Mouse (Mus musculus) liver, embryonic 12.5 days (tissue): ENCODE results near the gene Snrnp70. TPM values are rescaled to one million over a fixed set of nuclear protein-coding genes. Genes with fewer than 3 reads are reported as not detected.

Source experiments
- ATAC-seq: fragments of 200-750 bp; cut with Nextera tagmentation; 2 replicates; pipeline ENCODE4 v1.8.0; 2017; ENCODE audit warnings: moderate number of reproducible peaks, mild to moderate bottlenecking, moderate library complexity
- H3K27ac ChIP-seq: fragments of 300-500 bp; sonication (generic); 2 replicates; pipeline ENCODE4 v1.5.1; 2016; ENCODE audit warnings: mild to moderate bottlenecking
- H3K27me3 ChIP-seq: fragments of 300-500 bp; sonication (generic); replicated peaks from 2 replicates; pipeline ENCODE4 v1.6.1; 2016; ENCODE audit warnings: mild to moderate bottlenecking, moderate library complexity
- H3K36me3 ChIP-seq: fragments of 300-500 bp; sonication (generic); 2 replicates; pipeline ENCODE4 v1.6.1; 2016; ENCODE audit warnings: mild to moderate bottlenecking, moderate library complexity
- H3K4me1 ChIP-seq: fragments of 300-500 bp; sonication (generic); 2 replicates; pipeline ENCODE4 v1.6.1; 2016
- H3K4me2 ChIP-seq: fragments of 300-500 bp; sonication (generic); 2 replicates; pipeline ENCODE4 v1.6.1; 2016; ENCODE audit warnings: mild to moderate bottlenecking, moderate library complexity
- H3K4me3 ChIP-seq: fragments of 300-500 bp; sonication (generic); 2 replicates; pipeline ENCODE4 v1.5.1; 2016; ENCODE audit warnings: mild to moderate bottlenecking, moderate library complexity
- H3K9ac ChIP-seq: fragments of 300-500 bp; sonication (generic); 2 replicates; pipeline ENCODE4 v1.6.1; 2016; ENCODE audit warnings: mild to moderate bottlenecking, moderate library complexity
- H3K9me3 ChIP-seq: fragments of 300-500 bp; sonication (generic); replicated peaks from 2 replicates; pipeline ENCODE4 v1.6.1; 2016; ENCODE audit warnings: mild to moderate bottlenecking, moderate library complexity
- WGBS: fragments of 180-500 bp; shearing (Covaris S2); methylation state at CpG from one replicate; pipeline ENCODE4 v1.1.7; 2016; ENCODE audit not compliant: insufficient replicate concordance; 5-methylcytosine and 5-hydroxymethylcytosine counted together
- polyA plus RNA-seq: library from polyadenylated mRNA; unstranded; fragments of >200 nt; fragmentation: Nextera tagmentation; extraction: Ambion mirVana; gene quantifications from 2 replicates; pipeline ENCODE4 v1.2.1, GENCODE M21; 2016

Gene Snrnp70
- polyA plus RNA-seq, result 170 and 179 TPM in 2 replicates

DNA sequence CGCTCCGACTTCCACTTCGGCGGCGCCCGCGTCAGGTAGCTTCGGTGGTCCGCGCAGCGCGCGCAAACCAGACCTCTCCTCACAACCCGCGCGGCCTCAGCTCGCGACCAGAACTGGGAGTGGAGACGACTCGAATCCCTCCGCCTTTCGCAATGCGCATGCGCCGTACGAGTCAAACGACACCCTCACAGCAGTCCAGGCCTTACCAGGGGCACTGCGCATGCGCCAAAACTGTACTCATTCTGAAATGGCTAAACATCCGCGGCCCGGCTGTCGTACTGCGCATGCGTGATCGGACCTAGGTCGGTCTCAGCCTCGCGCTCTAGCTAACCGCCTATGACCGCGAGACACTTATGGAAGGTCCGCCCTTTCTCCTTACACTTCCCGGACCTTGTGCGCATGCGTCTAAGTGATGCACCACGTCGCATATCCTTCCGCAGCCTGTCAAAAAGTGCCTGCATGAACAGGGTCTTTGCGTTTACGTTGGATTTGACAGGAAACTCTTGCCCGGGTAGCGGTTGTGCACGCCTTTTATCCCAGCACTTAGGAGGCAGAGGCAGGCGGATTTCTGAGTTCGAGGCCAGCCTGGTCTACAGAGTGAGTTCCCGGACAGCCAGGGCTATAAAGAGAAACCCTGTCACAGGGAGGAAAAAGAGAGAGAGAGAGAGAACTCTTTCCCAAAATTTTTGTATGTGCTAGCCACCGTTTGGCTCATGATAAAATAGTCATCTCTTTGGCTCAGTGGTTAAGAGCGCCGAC, at the start of gene Snrnp70:
TSS of gene Snrnp70 (minus strand) at position 165 of the 759 bp plus-strand sequence.
- H3K9me3 ChIP-seq, result no peaks in the 10 kb centered on the region
- H3K36me3 ChIP-seq, result peaks cover 37% of the 10 kb centered on the region
- WGBS, result under 1% methylated on average over 60 of the region's 60 CpGs
- peak within 1 kb of the TSS; percentile 93 for H3K9ac ChIP-seq
- H3K27me3 ChIP-seq, result no peaks in the 10 kb centered on the region
- H3K4me3 ChIP-seq, result peak within 1 kb of the TSS; percentile 90
- peak within 1 kb of the TSS; percentile 78 for H3K4me2 ChIP-seq
- peak within 1 kb of the TSS; percentile 98 for H3K27ac ChIP-seq
- ATAC-seq, result peak; percentile 94
- H3K4me1 ChIP-seq, result peaks cover 37% of the 10 kb centered on the region

DNA sequence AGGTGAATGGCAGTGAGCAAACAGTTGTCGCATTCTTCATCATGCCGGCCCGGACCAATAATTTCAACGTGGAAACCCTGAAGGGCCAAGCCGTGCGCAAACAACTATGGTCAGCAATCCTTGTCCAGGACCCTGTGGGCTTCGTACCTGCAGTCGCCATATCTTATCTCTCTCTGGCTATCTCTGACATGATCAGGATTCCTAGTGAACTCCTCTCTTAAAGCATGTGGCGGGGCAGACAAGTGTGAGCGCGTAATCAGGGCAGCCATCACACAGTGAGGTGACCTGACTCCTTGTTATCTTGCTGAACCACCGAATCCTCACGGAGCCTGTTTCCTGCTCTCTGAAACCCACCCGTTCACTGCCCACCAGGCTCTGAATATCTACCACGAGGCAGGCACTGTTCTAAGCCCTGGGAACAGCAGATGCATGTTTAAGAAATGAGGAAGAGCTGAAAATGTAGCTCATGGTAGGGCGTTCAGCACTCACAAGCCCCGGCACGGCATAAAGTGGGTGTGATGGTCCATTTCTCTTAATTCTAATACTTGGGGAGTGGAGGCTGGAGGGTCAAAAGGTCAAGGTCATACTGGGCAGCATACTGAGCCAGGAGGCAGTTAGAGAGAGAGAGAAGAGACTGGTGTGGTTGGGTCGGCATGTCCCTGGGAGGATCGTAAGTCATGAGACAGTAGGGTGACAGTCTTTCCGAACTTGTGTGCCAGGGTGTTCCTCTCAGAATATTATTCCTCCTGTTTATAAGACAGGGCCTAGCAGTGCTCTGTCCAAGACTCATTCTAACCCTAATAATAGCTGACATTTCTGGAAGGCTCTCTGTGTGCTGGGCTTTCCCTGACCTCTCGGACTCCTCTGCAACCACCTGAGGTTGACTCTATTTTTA, 48.2 kb upstream of the Snrnp70 start:
- Histone ChIP-seq H3K4me2 (no peak overlapping the region), H3K9ac (no peak overlapping the region), H3K27me3 (no peaks in the 10 kb centered on the region), H3K9me3 (no peaks in the 10 kb centered on the region), H3K4me1 (peaks cover 25% of the 10 kb centered on the region), H3K4me3 (no peak overlapping the region), H3K36me3 (peaks cover 26% of the 10 kb centered on the region), H3K27ac (no peak overlapping the region)
- no peak for ATAC-seq
- WGBS, result 46% methylated on average over 22 of the region's 22 CpGs

- Histone ChIP-seq H3K36me3 (peaks cover 18% of the 10 kb centered on the region), H3K27ac (no peak within 1 kb of the TSS), H3K4me1 (peaks cover 41% of the 10 kb centered on the region), H3K27me3 (no peaks in the 10 kb centered on the region), H3K9ac (no peak within 1 kb of the TSS), H3K9me3 (no peaks in the 10 kb centered on the region), H3K4me3 (no peak within 1 kb of the TSS), H3K4me2 (peak within 1 kb of the TSS; percentile 11; the same call in 1 of the 2 replicates)
- 39% methylated on average over 19 of the region's 19 CpGs for WGBS
- no peak for ATAC-seq
Observed at GRCm38 (mm10) chr7:45437521-45438276, 42.2 kb upstream of the Snrnp70 start, which contains the start of gene Ruvbl2. Gene Ruvbl2 (minus strand): TSS chr7:45438096.

- H3K4me3 ChIP-seq, result no peak overlapping the region
- H3K9me3 ChIP-seq, result no peaks in the 10 kb centered on the region
- peaks cover 23% of the 10 kb centered on the region for H3K36me3 ChIP-seq
- WGBS, result 27% methylated on average over 6 of the region's 6 CpGs
- no peaks in the 10 kb centered on the region for H3K27me3 ChIP-seq
- H3K27ac ChIP-seq, result no peak overlapping the region
- H3K9ac ChIP-seq, result no peak overlapping the region
- no peak overlapping the region for H3K4me2 ChIP-seq
- ATAC-seq, result no peak
- peaks cover 46% of the 10 kb centered on the region for H3K4me1 ChIP-seq
Observed at GRCm38 (mm10) chr7:45437046-45437445, 41.5 kb upstream of the Snrnp70 start.

GRCm38 (mm10) chr7:45436444-45436843, 40.9 kb upstream of the Snrnp70 start:
- Histone ChIP-seq H3K9ac (no peak overlapping the region), H3K4me3 (no peak overlapping the region), H3K4me2 (no peak overlapping the region), H3K9me3 (no peaks in the 10 kb centered on the region), H3K36me3 (peaks cover 26% of the 10 kb centered on the region), H3K27me3 (no peaks in the 10 kb centered on the region), H3K27ac (no peak overlapping the region), H3K4me1 (peaks cover 50% of the 10 kb centered on the region)
- 81% methylated on average over 5 of the region's 5 CpGs for WGBS
- ATAC-seq, result no peak

GRCm38 (mm10) chr7:45435038-45435437, 39.5 kb upstream of the Snrnp70 start:
- WGBS, result 8% methylated on average over 16 of the region's 16 CpGs

GRCm38 (mm10) chr7:45434203-45435015, 38.9 kb upstream of the Snrnp70 start, which contains the start of gene Gys1:
Gene Gys1 (plus strand): TSS chr7:45434844.
- peak; percentile 94 for ATAC-seq

More at GRCm38 (mm10) chr7:45435038-45435437, 39.5 kb upstream of the Snrnp70 start:
- no peaks in the 10 kb centered on the region for H3K9me3 ChIP-seq
- peaks cover 29% of the 10 kb centered on the region for H3K36me3 ChIP-seq
- no peaks in the 10 kb centered on the region for H3K27me3 ChIP-seq
- H3K9ac ChIP-seq, result peak overlapping the region; percentile 75
- H3K4me1 ChIP-seq, result peaks cover 50% of the 10 kb centered on the region
- peak overlapping the region; percentile 64 for H3K27ac ChIP-seq
- peak overlapping the region; percentile 91 for H3K4me2 ChIP-seq
- peak overlapping the region; percentile 72 for H3K4me3 ChIP-seq
- ATAC-seq, result no peak

GRCm38 (mm10) chr7:45433835-45434202, 38.3 kb upstream of the Snrnp70 start:
- H3K4me2 ChIP-seq, result peak overlapping the region; percentile 91
- peak overlapping the region; percentile 72 for H3K4me3 ChIP-seq
- H3K9me3 ChIP-seq, result no peaks in the 10 kb centered on the region
- no peaks in the 10 kb centered on the region for H3K27me3 ChIP-seq
- peaks cover 37% of the 10 kb centered on the region for H3K36me3 ChIP-seq
- WGBS, result 0% methylated on average over 7 of the region's 7 CpGs
- H3K9ac ChIP-seq, result peak overlapping the region; percentile 87
- H3K4me1 ChIP-seq, result peaks cover 50% of the 10 kb centered on the region
- H3K27ac ChIP-seq, result peak overlapping the region; percentile 88
- no peak for ATAC-seq

More at GRCm38 (mm10) chr7:45434203-45435015, 38.9 kb upstream of the Snrnp70 start, which contains the start of gene Gys1:
- WGBS, result under 1% methylated on average over 45 of the region's 45 CpGs
- no peaks in the 10 kb centered on the region for H3K27me3 ChIP-seq
- H3K27ac ChIP-seq, result peak within 1 kb of the TSS; percentile 88
- H3K9me3 ChIP-seq, result no peaks in the 10 kb centered on the region
- H3K36me3 ChIP-seq, result peaks cover 31% of the 10 kb centered on the region
- H3K4me3 ChIP-seq, result peak within 1 kb of the TSS; percentile 72
- peak within 1 kb of the TSS; percentile 87 for H3K9ac ChIP-seq
- peaks cover 50% of the 10 kb centered on the region for H3K4me1 ChIP-seq
- H3K4me2 ChIP-seq, result peak within 1 kb of the TSS; percentile 91

DNA sequence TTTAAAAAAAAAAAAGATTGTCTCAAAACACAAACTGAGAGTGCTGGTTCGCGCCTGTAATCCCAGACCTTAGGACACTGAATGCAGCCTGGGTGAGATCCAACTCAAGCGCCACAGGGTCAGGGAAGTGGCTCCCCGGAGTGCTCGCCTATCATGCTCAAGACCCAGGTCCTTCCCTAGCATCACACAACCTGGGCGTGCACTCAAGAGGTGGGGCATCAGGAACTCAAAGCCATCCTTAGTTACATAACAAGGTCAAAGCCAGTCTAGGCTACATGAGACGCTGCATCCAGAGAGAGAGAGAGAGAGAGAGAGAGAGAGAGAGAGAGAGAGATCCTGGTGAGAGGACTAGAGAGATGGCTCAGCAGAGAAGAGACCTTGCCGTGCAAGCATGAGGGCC, 31.0 kb upstream of the Snrnp70 start:
- H3K9me3 ChIP-seq, result no peaks in the 10 kb centered on the region
- no peak overlapping the region for H3K4me2 ChIP-seq
- no peak overlapping the region for H3K4me3 ChIP-seq
- H3K4me1 ChIP-seq, result no peaks in the 10 kb centered on the region; the same call in 1 of the 2 replicates
- peaks cover 100% of the 10 kb centered on the region for H3K36me3 ChIP-seq
- no peak overlapping the region for H3K9ac ChIP-seq
- no peak overlapping the region for H3K27ac ChIP-seq
- WGBS, result 86% methylated on average over 8 of the region's 8 CpGs
- peaks cover 6% of the 10 kb centered on the region for H3K27me3 ChIP-seq
- no peak for ATAC-seq

DNA sequence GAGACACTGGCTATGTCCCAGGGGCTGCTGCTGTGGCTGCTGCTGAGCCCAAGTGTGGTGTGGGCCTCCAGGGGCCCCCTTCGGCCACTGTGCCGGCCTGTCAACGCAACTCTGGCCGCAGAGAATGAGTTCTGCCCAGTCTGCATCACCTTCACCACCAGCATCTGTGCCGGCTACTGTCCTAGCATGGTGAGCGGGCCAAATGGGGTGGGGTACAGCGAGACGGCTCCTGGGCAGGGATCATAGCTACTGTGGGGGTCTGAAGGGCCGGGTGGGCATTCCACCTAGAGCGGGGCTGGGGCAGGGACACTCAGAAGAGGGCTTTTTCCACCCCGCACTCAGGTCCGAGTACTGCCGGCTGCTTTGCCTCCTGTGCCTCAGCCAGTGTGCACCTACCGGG, 25.7 kb upstream of the Snrnp70 start:
- Histone ChIP-seq H3K4me1 (0 out of 2 replicates have a peak, but pooled peaks cover 3% of the 10 kb centered on the region), H3K9ac (no peak overlapping the region), H3K27me3 (peaks cover 60% of the 10 kb centered on the region), H3K4me2 (no peak overlapping the region), H3K4me3 (no peak overlapping the region), H3K36me3 (peaks cover 56% of the 10 kb centered on the region), H3K27ac (no peak overlapping the region), H3K9me3 (no peaks in the 10 kb centered on the region)
- 83% methylated on average over 14 of the region's 14 CpGs for WGBS
- ATAC-seq, result no peak

DNA sequence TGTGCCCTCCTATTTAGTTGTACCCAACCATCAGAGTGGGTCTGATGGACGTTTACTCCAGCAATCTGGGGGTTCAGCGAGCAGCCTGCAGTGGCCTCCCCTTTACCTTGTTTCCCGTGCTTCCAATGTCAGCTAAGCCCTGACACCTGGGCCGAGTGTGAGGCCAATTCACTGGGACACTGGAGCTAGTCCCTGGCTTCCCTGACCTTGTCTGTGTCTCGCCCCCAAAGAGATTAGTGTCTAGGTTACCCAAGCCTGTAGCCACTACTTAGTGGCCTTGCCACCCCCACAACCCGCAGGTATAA, 25.0 kb upstream of the Snrnp70 start, which contains the start of gene Lhb:
TSS of gene Lhb (plus strand) at position 206 of the 305 bp plus-strand sequence.
- H3K4me1 ChIP-seq, result peaks cover 6% of the 10 kb centered on the region
- H3K27ac ChIP-seq, result no peak within 1 kb of the TSS
- H3K9me3 ChIP-seq, result no peaks in the 10 kb centered on the region
- peaks cover 50% of the 10 kb centered on the region for H3K36me3 ChIP-seq
- H3K9ac ChIP-seq, result no peak within 1 kb of the TSS
- H3K27me3 ChIP-seq, result peaks cover 66% of the 10 kb centered on the region
- 60% methylated on average over 6 of the region's 6 CpGs for WGBS
- ATAC-seq, result no peak
- H3K4me2 ChIP-seq, result no peak within 1 kb of the TSS
- H3K4me3 ChIP-seq, result no peak within 1 kb of the TSS
